Mouse (Mus musculus): ENCODE data around the gene Fgr.

- TF ChIP-seq CTCF (IDR thresholded peaks at IDR 0.05; ENCODE audit: borderline replicate concordance, insufficient read depth, low read depth, low read length) (no peak), POLR2A (IDR thresholded peaks at IDR 0.05; ENCODE audit: borderline replicate concordance, insufficient read depth, low read length) (no peak)
These were observed 14.2 kb upstream of the Fgr start for GRCm38 (mm10) chr4:132959679-132960045.
